Mouse (Mus musculus) forebrain, embryonic 16.5 days (tissue): ENCODE measurements around the gene Cox10. TPM values are rescaled to one million over a fixed set of nuclear protein-coding genes. Genes with fewer than 3 reads are reported as not detected.

Experiments
- ATAC-seq: fragments of 200-750 bp; cut with Nextera tagmentation; 2 replicates; pipeline ENCODE4 v1.8.0; 2017; ENCODE audit warnings: mild to moderate bottlenecking, moderate library complexity
- H3K27ac ChIP-seq: fragments of 300-500 bp; sonication (generic); 2 replicates; pipeline ENCODE4 v1.5.1; 2014; ENCODE audit warnings: low read length, control low read depth
- H3K27me3 ChIP-seq: fragments of 300-500 bp; sonication (generic); replicated peaks from 2 replicates; pipeline ENCODE4 v1.6.1; 2014; ENCODE audit warnings: low read length; ENCODE audit not compliant: control insufficient read depth, insufficient read depth
- H3K36me3 ChIP-seq: fragments of 300-500 bp; sonication (generic); 2 replicates; pipeline ENCODE4 v1.6.1; 2014; ENCODE audit not compliant: control insufficient read depth, insufficient read depth
- H3K4me1 ChIP-seq: fragments of 300-500 bp; sonication (generic); replicated peaks from 2 replicates; pipeline ENCODE4 v1.6.1; 2014; ENCODE audit warnings: low read length; ENCODE audit not compliant: control insufficient read depth, insufficient read depth
- H3K4me2 ChIP-seq: fragments of 300-500 bp; sonication (generic); 2 replicates; pipeline ENCODE4 v1.6.1; 2014; ENCODE audit warnings: mild to moderate bottlenecking, low read length, control low read depth
- H3K4me3 ChIP-seq: fragments of 300-500 bp; sonication (generic); replicated peaks from 2 replicates; pipeline ENCODE4 v1.5.1; 2014; ENCODE audit warnings: mild to moderate bottlenecking, low read length, control low read depth
- H3K9ac ChIP-seq: fragments of 300-500 bp; sonication (generic); replicated peaks from 2 replicates; pipeline ENCODE4 v1.6.1; 2014; ENCODE audit warnings: low read depth, low read length, control low read depth
- H3K9me3 ChIP-seq: fragments of 300-500 bp; sonication (generic); 2 replicates; pipeline ENCODE4 v1.6.1; 2016; ENCODE audit warnings: low read length; ENCODE audit not compliant: control insufficient read depth
- WGBS: fragments of 180-500 bp; shearing (Covaris S2); extraction: QIAGEN DNeasy Blood & Tissue Kit; methylation state at CpG from one replicate; pipeline ENCODE4 v1.1.7; 2014; 5-methylcytosine and 5-hydroxymethylcytosine counted together
- polyA plus RNA-seq: library from polyadenylated mRNA; unstranded; fragments of >200 nt; fragmentation: Nextera tagmentation; extraction: Ambion mirVana; gene quantifications from 2 replicates; pipeline ENCODE4 v1.2.1, GENCODE M21; 2015

Cox10 gene
- polyA plus RNA-seq, 1 experiment from 2014 or later, result 24.6 TPM

DNA sequence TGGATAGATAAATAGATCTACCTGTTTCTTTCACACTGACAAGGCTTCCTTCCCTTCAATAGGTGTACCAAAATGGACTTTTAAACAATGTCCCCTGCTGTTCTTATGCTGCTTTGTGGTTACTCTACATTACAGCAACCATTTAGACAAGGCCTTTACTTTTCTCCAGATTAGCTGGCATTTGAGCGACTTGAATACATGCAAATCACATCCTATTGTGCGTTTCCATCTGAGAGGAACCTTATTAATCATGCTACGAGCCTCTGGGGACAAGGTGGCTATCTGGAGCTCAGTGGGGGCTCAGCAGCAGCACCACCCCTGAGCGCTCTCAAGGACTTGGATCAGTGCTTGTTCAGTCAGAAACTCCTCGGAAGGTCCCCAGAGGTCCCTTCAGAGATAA, 61.1 kb downstream of the Cox10 start:
- Histone ChIP-seq H3K9ac (no peak overlapping the region), H3K36me3 (no peaks in the 10 kb centered on the region), H3K4me3 (no peak overlapping the region), H3K4me2 (no peak overlapping the region), H3K4me1 (peaks cover 9% of the 10 kb centered on the region), H3K27ac (no peak overlapping the region), H3K9me3 (no peaks in the 10 kb centered on the region), H3K27me3 (no peaks in the 10 kb centered on the region)
- ATAC-seq, result no peak
- 26% methylated on average over 5 of the region's 5 CpGs for WGBS

DNA sequence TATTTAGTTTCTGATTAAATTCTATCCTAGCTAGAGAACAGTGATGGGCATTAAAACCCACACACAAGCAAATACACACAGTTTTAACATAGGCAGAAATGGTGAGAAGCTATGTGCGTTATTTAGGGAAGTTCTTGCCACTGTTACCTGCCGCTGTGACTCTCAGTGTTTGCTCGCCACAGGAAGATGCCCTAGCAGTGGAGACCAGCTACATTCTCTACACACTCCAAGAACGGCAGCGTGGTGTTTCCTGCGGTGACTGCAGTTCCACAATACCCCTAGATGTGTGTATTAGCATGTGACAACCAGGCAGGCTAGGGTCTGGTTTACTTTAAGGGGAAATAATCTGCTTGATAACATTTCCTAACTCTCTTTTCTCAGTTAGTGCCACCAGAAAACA, 64.0 kb downstream of the Cox10 start:
- no peaks in the 10 kb centered on the region for H3K9me3 ChIP-seq
- H3K27me3 ChIP-seq, result no peaks in the 10 kb centered on the region
- H3K36me3 ChIP-seq, result no peaks in the 10 kb centered on the region
- H3K9ac ChIP-seq, result no peak overlapping the region
- 82% methylated on average over 6 of the region's 6 CpGs for WGBS
- H3K27ac ChIP-seq, result no peak overlapping the region
- H3K4me1 ChIP-seq, result peaks cover 2% of the 10 kb centered on the region; the same call in 1 of the 2 replicates
- H3K4me3 ChIP-seq, result no peak overlapping the region
- ATAC-seq, result no peak
- no peak overlapping the region for H3K4me2 ChIP-seq

DNA sequence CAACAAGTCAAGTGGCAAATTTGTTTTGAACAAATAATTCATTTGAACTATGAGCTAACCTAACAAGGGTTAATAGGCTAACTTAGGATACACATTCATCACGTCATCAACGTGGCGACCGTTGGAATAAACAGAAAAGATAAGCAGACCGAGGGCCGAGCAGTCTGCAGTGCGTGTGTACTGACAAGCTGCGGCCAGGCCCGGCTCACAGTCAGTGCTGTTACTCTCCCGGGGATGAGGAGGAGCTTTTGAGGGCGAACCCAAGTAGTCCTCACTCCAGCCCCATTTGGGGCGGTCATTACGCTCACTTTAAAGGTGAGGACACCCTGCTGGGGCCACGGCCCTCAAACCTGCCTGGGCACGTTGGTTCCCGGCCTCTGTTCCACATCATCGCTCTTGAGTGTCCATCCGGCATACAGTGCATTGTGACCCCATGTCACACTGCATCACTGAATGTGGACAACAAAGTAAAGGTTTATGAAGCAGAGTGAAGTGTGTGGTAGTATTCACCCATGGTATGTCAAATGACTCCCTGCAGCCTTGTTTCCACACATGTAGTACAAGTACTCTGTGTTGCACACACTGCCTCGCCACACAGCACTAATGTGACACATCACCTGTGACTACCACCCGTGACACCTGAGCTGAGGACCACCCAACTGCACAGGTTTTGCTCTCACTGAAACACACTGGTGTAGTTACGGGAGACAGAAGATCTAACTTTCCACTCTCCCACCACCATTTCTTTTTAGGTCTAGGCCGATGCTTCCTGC, 68.4 kb downstream of the Cox10 start:
- no peaks in the 10 kb centered on the region for H3K36me3 ChIP-seq
- H3K9me3 ChIP-seq, result no peaks in the 10 kb centered on the region
- 48% methylated on average over 22 of the region's 22 CpGs for WGBS
- no peak overlapping the region for H3K27ac ChIP-seq
- no peaks in the 10 kb centered on the region for H3K27me3 ChIP-seq
- no peaks in the 10 kb centered on the region; the same call in 1 of the 2 replicates for H3K4me1 ChIP-seq
- H3K4me2 ChIP-seq, result no peak overlapping the region
- ATAC-seq, result no peak
- no peak overlapping the region for H3K9ac ChIP-seq
- no peak overlapping the region for H3K4me3 ChIP-seq

DNA sequence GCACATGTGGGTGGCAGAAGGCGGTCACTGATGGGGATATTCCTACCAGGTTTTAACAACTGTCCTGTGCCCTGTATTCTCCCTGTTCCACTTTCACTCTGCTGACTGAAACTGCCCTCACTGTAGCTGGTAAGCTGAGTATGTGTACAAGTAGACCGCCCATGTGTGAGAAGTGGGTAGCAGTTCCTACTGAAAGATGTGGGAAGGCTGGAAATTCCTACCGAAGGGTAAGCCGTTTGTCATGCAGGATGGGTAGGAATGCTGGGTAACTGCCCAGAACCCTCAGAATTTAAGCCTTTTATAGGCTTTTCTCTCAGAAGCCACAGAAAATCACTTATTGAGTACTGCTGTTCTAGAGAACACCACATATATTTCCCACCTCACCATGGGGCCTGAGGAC, 75.1 kb downstream of the Cox10 start:
- ATAC-seq, result no peak
- Histone ChIP-seq H3K4me2 (no peak overlapping the region), H3K9ac (no peak overlapping the region), H3K4me1 (no peaks in the 10 kb centered on the region), H3K27ac (no peak overlapping the region), H3K36me3 (no peaks in the 10 kb centered on the region), H3K4me3 (no peak overlapping the region), H3K9me3 (no peaks in the 10 kb centered on the region), H3K27me3 (no peaks in the 10 kb centered on the region)
- WGBS, result 90% methylated on average over 4 of the region's 4 CpGs

DNA sequence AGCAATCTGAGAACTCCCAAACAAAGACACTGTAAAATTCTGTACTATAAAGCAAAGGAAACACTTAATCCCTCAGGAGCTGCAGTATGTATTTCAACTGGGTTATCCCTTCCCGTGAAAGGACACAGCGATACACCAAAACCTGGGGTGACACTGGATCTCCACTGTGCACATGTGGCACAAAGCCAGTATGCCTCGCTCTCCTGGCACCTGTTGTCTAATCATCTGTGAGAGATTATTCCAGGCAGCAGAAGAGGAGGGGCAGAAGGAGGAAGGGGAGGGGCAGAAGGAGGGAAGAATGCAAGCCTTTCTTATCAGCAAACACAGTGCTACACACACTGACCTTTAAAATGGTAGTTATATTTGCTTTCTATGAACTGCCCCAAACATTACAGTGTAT, 75.8 kb downstream of the Cox10 start:
- Histone ChIP-seq H3K4me1 (no peaks in the 10 kb centered on the region), H3K9me3 (no peaks in the 10 kb centered on the region), H3K4me2 (no peak overlapping the region), H3K36me3 (no peaks in the 10 kb centered on the region), H3K9ac (no peak overlapping the region), H3K4me3 (no peak overlapping the region), H3K27me3 (no peaks in the 10 kb centered on the region), H3K27ac (no peak overlapping the region)
- 54% methylated on average over 3 of the region's 3 CpGs for WGBS
- no peak for ATAC-seq

DNA sequence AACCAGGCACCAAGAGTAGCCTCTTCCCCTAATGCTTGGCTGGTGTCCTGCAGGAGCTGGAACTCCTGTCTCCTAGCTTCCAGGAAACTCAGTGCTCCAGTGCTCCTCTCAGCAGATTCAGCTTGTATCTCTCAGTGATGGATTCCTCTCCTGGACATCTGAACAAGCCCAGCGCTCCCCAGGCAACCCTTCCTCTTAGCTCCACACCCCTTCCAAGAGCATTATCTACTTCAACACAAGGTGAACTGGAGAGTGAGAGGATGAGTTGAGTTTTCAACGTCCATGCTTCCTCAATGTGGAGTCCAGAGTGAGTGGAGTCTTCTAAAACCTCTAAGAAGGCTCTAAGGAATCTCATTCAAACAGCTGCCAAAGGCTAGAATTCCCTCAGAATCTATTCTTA, 76.6 kb downstream of the Cox10 start:
- 90% methylated on average over 2 of the region's 2 CpGs for WGBS
- H3K4me3 ChIP-seq, result no peak overlapping the region
- H3K4me1 ChIP-seq, result no peaks in the 10 kb centered on the region
- H3K4me2 ChIP-seq, result no peak overlapping the region
- H3K27ac ChIP-seq, result no peak overlapping the region
- H3K36me3 ChIP-seq, result no peaks in the 10 kb centered on the region
- ATAC-seq, result no peak
- H3K27me3 ChIP-seq, result no peaks in the 10 kb centered on the region
- no peaks in the 10 kb centered on the region for H3K9me3 ChIP-seq
- H3K9ac ChIP-seq, result no peak overlapping the region

DNA sequence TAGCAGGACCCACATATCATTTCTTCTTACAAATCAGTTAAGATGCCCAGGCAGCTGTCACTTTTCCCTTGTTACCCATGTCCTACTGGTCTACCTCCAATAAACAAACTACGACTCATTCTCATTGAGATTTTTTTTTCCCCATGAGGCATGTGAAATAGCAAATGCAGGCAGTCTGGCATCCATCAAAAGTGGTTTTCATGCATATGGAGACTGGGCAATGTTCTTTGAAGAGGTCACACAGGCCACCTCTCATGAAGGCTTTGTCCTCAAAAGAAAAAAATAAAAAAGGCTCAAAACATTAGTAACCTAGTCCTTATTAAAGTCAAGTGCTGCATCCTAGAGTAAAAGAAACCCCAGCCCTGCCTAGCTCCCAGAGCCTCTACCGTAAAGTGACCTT, 78.2 kb downstream of the Cox10 start:
- Histone ChIP-seq H3K9ac (no peak overlapping the region), H3K27me3 (no peaks in the 10 kb centered on the region), H3K36me3 (no peaks in the 10 kb centered on the region), H3K9me3 (no peaks in the 10 kb centered on the region), H3K4me1 (no peaks in the 10 kb centered on the region), H3K27ac (no peak overlapping the region), H3K4me2 (no peak overlapping the region), H3K4me3 (no peak overlapping the region)
- no peak for ATAC-seq
- 90% methylated on average over 2 of the region's 2 CpGs for WGBS

DNA sequence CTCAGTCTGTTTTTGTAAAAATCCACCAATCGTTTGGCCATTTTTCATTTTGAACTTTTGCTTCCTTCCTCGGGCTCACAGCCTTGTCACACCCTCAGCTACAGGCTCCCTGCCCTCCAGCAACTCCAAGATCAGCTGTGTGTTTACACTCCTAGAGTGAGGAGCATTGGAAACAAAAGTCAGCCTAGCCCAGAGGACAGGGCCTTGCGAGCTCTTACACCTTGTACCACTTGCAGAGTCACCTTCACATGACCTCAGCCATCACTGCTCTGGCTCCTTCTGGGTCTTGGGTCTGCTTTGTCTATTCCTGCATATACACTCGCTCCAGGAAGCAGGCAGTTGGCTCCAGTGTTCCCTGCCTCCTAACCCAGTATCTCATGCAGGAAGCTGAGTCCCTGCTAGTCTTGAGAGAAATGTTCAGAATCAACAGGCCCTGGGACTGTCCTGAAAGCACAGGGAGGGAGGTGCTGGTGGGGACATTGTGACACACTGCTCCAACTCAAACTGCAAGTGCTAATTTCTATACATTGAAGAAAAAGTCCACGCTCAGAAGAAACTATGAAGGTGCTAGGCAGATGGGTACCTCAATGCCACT, 79.0 kb downstream of the Cox10 start:
- no peaks in the 10 kb centered on the region for H3K4me1 ChIP-seq
- H3K36me3 ChIP-seq, result no peaks in the 10 kb centered on the region
- H3K9me3 ChIP-seq, result no peaks in the 10 kb centered on the region
- no peak overlapping the region for H3K27ac ChIP-seq
- no peak overlapping the region for H3K9ac ChIP-seq
- no peaks in the 10 kb centered on the region for H3K27me3 ChIP-seq
- no peak overlapping the region for H3K4me2 ChIP-seq
- no peak overlapping the region for H3K4me3 ChIP-seq
- 78% methylated on average over 5 of the region's 5 CpGs for WGBS
- no peak for ATAC-seq

DNA sequence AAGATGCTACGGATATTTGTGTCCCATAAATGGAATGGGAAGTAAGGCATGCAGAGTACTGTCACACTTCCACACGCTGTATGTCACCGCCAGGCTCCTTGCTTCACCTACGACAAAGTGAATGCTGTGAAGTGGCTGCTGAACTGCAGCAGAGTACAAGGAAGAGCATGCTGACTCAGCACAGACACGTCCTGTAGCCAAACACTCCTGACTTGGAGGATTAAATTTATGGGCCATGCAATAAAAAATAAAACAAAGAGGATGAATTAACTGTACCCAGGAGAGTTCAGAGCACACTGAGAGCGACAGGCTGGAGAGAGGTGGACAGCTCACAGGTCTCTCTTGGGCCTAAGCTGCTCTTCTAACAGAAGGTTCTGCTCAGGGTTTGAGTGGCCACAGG, 79.8 kb downstream of the Cox10 start:
- H3K27ac ChIP-seq, result no peak overlapping the region
- no peak overlapping the region for H3K9ac ChIP-seq
- H3K27me3 ChIP-seq, result no peaks in the 10 kb centered on the region
- H3K4me3 ChIP-seq, result no peak overlapping the region
- no peaks in the 10 kb centered on the region for H3K9me3 ChIP-seq
- ATAC-seq, result no peak
- no peak overlapping the region for H3K4me2 ChIP-seq
- H3K4me1 ChIP-seq, result no peaks in the 10 kb centered on the region
- WGBS, result 83% methylated on average over 6 of the region's 6 CpGs
- H3K36me3 ChIP-seq, result no peaks in the 10 kb centered on the region
